Mouse (Mus musculus) left cerebral cortex, postnatal 4 days (tissue): ENCODE results near the gene Gm20388. TPM values are rescaled to one million over a fixed set of nuclear protein-coding genes. Genes with fewer than 3 reads are reported as not detected.

Experiments
- DNase-seq: peaks from one replicate; pipeline ENCODE4 v3.0.0-alpha.2; 2022
- intact Hi-C: fragments of 180-260 bp; cut with DNase I; formaldehyde crosslinking; loops from one replicate; pipeline ENCODE4 v1.15.1; 2025
- total RNA-seq, 2 experiments: library from RNA; stranded (reverse); gene quantifications; 2 replicates each; pipeline ENCODE4 v1.2.3; 2021

Gene Gm20388
- total RNA-seq, 2 experiments from 2014 or later: 6.5 to 12.8 TPM

DNA sequence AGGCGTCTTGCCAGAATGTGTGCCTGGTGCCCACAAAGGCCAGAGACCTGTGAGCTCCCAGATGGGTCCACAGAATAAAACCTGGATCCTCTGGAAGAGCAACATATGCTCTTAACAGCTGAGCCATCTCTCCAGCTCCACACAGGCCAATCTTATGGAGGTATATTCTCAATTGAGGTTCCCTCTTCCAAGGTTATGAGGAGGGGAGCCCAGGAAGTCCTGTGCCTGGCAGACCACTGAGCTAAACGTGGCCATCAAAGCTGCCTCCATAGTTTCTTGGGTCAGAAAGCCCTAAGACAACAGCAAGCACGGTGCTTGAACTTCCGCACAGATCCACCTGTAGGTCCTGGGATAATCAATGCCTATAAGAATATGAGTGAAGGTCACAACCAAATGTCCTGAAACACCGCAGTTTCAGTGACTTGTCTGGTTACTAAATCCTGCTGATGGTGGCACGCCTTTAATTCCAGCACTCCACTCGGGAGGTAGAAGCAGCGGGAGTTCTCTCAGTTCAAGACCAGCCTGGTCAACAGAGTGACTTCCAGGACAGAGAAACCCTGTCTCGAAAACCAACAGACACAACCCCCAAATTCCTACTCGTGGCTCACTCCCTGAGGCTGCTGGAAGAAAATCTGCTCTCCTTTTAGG, 1917.9 kb downstream of the Gm20388 start:
- intact Hi-C loops: no loop called here
- DNase-seq: no peak

GRCm38 (mm10) chr8:121829048-121829776, 1918.6 kb downstream of the Gm20388 start, which contains the start of gene Klhdc4:
TSS of gene Klhdc4 (minus strand) at chr8:121829569.
- intact Hi-C loops: no loop called here
- peak; percentile 86 for DNase-seq

DNA sequence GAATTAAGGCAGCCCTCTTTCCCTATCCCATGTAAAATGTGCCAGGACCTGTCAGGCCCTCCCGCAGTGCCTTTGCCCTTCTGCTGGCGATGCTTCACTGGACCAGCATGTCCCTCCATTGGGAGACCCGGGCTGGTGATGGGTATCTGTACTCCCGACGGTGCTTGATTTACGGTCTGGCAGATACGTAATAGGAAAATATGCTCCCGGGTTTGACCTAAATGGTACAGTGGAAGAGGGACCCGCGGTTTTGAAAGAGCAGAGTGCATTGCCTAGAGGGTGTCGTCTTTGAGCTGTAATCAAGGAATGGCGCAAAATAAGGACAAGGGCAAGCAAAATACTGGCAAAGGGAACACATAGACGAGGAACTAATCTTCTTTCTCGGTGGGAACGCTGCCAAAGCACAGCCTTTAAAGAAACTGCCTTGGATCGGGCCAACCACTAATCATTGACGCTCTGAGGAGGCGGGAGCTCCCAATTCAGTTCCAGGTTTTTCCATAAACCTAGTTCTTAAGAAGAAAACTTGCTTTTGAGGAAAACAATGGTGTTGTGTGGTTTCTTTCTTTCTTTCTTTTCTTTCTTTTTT, 1919.2 kb downstream of the Gm20388 start:
- DNase-seq: peak; percentile 22
- intact Hi-C loops: no loop called here

DNA sequence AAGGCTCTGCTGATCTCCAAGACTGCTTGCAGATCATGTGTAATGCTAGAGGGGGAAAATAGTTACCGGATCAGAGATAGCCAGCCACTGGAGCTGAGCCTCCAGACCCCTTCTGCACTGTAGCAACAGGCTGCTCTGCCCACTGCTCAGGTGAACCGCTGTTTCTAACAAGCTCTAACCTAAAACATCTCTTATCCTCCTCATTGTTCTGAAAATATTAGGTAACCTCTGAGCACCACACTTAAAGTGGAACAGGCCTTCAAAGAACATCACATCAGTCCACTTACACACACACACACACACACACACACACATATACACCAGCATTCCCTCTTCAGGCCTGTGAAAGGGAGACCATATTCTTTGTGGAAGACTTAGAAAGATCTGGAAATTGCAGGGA, 1921.4 kb downstream of the Gm20388 start:
- intact Hi-C loops: no loop called here
- no peak for DNase-seq

DNA sequence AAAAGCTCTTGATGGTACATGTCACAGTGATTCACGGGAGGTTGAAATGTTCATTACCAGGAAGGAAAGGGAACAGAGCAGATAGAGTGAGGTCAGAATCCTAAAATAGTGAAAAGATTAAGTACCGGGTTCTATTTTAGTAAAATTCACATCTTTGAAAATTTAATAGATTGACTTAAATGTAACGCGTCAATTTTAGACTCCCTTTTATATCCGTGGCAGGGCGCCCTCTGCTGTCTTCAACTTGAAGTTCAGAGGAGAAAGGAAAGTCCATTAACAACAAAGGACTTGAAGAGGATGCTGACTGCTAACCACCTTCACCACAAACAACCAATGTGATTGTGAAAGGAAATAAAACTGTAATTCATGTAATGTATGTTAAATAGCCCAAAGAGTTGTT, 1921.9 kb downstream of the Gm20388 start:
- intact Hi-C loops: no loop called here
- peak; percentile 72 for DNase-seq

DNA sequence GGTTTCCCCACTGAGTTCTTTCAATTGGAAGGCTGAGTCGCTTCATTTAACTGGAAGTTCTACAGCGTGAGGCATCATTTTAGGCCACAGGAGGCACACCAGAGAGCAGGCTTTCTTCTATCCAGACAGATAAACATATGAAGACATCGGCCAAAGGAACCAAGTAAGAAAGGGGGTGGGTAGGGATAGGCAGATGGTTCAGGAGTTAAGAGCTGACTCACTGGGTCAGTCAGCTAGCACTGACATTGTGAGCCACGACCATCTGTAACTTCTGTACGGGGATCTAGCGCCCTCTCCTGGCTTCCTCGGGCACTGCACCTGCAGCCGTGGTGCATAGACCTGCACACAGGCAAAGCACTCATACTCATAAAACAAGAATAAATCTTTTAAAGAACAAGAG, 1930.6 kb downstream of the Gm20388 start:
- intact Hi-C loops: no loop called here
- peak; percentile 85 for DNase-seq

DNA sequence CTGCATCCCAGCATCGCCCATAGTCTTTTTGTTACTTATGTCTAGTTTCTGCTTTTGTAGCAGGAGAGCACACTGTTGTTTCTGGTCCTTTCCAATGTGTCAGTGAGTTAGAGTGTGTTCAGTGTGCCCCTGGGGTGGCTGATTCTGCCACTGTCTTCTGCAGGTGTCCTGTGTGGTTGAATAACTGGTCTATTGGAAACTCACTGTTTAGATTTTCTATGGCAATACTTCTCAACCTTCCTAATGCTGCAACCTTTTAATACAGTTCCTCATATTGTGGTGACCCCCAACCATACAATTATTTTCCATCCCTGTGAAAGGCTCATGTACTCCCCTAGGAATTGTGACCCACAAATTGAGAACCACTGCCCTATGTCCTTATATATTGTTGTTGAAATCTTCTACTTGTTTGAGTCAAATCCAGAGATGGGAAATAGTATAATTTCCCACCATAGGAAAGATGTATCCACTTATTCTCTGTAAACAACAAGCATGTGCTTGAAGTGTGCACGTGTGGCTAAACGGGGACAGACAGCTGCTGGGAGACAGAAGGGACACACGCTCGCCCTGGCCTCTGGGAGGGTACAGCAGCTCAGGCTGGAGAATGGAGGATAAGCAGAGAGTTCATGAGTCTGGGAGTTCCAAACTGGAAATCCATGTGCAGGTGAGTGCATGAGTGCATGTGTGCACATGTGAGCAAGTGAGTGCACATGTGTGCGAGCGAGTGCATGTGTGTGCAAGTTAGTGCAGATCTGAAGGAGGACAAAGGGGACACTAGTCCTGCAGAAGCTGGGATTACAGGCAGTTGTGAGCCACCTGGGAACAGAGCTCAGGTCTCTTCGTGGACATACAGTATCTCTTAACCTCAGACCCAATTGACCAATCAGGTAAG, 1931.7 kb downstream of the Gm20388 start:
- intact Hi-C loops: no loop called here
- no peak for DNase-seq

GRCm38 (mm10) chr8:121843184-121843733, 1932.6 kb downstream of the Gm20388 start:
- intact Hi-C loops: no loop called here
- no peak for DNase-seq

- DNase-seq: no peak
- intact Hi-C loops: no loop called here
These were observed 1934.1 kb downstream of the Gm20388 start for GRCm38 (mm10) chr8:121844765-121845164.

- DNase-seq: no peak
- intact Hi-C loops: no loop called here
These were observed 1936.2 kb downstream of the Gm20388 start for GRCm38 (mm10) chr8:121846815-121847214.

- intact Hi-C loops: no loop called here
- DNase-seq: no peak
These were observed 1936.7 kb downstream of the Gm20388 start for GRCm38 (mm10) chr8:121847261-121847822.

DNA sequence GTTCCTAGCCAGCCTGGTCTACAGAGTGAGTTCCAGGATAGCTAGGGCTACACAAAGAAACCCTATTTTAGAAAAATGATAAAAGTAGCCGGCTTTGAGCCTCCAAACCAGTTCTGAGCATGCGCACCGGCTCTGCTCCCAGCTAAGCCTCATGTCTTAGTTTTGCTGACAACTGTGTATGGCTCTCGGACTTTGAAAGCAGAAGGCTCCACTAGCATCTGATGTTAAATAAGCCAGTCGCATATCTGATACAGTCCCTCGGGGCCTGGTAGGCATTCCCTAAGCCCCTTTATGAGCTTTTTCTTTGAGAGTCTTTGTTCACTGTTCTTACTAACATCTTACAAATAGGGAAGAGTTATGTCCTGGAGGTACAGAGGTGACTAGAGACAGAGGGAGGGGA, 1937.3 kb downstream of the Gm20388 start:
- no peak for DNase-seq
- intact Hi-C loops: no loop called here

- DNase-seq: no peak
- intact Hi-C loops: no loop called here
These were observed 1937.9 kb downstream of the Gm20388 start for GRCm38 (mm10) chr8:121848495-121848894.

DNA sequence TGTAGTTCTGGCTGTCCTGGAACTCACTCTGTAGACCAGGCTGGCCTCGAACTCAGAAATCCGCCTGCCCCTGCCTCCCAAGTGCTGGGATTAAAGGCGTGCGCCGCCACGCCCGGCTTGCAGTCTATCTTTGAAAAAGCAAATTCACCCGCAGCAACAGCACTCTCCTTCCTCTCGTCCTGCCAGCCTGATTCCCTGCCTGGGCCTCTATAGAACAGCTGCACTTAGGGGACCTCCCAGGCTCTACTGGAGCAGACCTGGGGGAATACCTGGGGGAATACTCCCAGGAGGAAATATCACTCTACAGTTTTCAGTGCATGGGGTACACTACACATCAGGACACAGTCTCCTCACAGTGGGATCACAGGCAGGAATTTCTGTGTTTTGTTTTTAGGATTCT, 1938.7 kb downstream of the Gm20388 start:
- intact Hi-C loops: no loop called here

DNA sequence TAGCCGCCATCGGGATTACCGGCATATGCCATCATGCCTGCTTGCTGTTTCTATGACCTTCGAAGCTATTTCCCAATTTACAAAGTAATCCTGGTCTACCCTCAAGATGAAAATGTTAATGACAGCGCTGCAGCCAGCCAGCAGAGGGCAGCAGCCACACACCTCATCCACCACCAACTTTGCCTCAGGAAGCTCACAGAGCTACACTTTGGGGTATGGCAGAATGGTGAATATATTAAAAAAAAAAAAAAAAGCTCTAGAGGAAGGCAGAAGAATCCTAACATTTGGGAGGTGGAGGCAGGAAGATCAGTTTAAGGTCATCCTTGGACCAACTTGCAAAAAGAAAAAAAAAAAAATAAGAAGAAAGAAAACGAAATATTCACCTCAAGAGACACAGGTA, 1939.4 kb downstream of the Gm20388 start:
- intact Hi-C loops: loop anchor here (2.0 kb wide), 1 partner anchor 59 kb away; no protein-coding TSS in a partner anchor
- DNase-seq: peak; percentile 71

More for the DNA sequence above, 1938.7 kb downstream of the Gm20388 start:
- DNase-seq: no peak

- intact Hi-C loops: loop anchor here (2.0 kb wide), 1 partner anchor 58 kb away; no protein-coding TSS in a partner anchor
- no peak for DNase-seq
These were observed 1939.8 kb downstream of the Gm20388 start for GRCm38 (mm10) chr8:121850436-121850820.

GRCm38 (mm10) chr8:121850821-121851470, 1940.3 kb downstream of the Gm20388 start:
- DNase-seq: peak; percentile 98
- intact Hi-C loops: loop anchor here (2.0 kb wide), 1 partner anchor 58 kb away; no protein-coding TSS in a partner anchor

DNA sequence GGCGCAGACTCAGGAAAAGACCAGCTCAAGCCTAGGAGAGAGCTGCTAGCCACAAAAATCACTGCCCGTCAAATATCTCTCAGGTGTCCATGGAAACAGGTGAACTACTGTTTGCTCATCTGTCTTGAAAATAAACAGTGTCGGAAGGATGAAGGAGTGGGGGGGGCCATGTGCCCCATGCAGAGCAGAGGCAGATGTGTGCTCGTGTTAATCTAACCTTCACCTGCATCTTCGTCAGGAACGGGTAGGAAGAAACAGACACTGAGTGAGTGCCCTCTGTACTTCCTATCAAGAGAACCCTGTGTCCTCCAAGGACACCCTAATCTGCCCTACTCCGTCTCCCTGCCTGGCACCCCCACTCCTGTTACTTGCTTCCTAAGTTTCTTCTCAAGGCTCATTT, 1941.1 kb downstream of the Gm20388 start:
- intact Hi-C loops: loop anchor here (2.0 kb wide), 1 partner anchor 57 kb away; no protein-coding TSS in a partner anchor
- DNase-seq: no peak

DNA sequence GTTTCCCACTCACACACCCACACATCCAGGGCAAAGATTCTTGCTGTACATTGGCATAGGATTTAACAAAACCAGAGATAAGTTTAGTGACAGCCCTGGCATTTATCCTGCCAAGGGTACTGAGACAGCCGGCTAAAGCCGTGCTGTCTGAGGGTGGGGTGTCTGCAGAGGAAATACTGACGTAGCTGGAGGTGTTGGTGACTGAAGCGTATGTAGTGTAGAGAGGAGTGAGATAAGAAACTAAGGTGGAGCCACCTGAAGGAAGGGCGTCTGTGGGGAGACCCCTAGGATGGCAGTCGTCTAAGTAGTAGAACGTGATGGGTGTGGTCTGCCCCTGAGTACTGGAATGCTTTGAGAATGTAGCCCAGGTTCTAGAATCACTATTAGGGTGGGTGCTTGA, 1941.8 kb downstream of the Gm20388 start:
- no peak for DNase-seq
- intact Hi-C loops: no loop called here

GRCm38 (mm10) chr8:121853586-121853985, 1942.9 kb downstream of the Gm20388 start:
- DNase-seq: no peak
- intact Hi-C loops: no loop called here
